Mouse (Mus musculus) urinary bladder, postnatal 4 days (tissue): ENCODE measurements around the gene Aldoc.

Experiments used
- DNase-seq, 2 experiments: peaks; one replicate each; pipeline ENCODE4 v3.0.0; 2021 to 2022; ENCODE audit warnings: low spot score in 2 of 2

The Aldoc gene

GRCm38 (mm10) chr11:78360789-78361131 lies 38.0 kb downstream of the Aldoc start:
- DNase-seq: no peak

GRCm38 (mm10) chr11:78363309-78364007 lies 40.7 kb downstream of the Aldoc start:
- no peak for DNase-seq

- DNase-seq: no peak
Measured at GRCm38 (mm10) chr11:78364103-78364502, 41.3 kb downstream of the Aldoc start.

DNA sequence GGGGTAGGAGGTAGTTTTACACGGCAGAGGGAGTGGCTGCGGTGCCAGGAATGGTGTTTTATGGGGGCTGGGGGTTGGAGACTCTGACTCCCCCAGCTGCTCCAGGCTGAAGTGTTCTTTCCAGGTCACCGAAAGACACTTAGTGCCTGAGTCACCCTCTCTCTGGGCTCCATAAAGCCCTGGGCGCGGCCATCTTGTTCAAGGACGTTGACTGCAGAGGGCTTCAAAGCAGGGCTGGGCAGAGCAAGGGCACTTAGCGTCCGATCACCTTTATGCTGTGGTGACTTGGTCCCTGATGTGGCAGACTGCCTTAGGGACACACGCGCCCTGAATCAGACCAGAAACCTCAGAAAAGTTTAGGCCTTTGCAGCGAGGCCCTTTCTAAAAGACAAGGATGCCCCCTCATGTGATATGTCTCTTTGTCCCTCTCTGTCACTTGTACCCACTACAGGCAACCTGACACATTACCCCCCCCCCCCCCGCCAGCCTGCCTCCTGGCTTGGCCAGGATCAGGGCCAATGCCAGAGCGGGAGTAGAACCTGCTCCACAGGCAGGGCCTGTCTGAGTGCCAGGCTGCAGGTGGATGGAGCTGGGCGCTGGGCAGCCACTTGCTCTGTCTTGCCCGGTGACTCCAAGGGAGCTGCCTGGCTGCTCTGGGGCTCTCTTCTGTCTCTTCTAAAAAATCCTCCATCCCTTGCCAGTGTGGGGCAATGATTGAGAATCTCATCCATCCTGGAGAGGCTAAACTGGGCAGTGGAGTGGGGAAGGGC lies 44.9 kb downstream of the Aldoc start:
- no peak for DNase-seq

- no peak for DNase-seq
Measured at GRCm38 (mm10) chr11:78370389-78370788, 47.6 kb downstream of the Aldoc start.

DNA sequence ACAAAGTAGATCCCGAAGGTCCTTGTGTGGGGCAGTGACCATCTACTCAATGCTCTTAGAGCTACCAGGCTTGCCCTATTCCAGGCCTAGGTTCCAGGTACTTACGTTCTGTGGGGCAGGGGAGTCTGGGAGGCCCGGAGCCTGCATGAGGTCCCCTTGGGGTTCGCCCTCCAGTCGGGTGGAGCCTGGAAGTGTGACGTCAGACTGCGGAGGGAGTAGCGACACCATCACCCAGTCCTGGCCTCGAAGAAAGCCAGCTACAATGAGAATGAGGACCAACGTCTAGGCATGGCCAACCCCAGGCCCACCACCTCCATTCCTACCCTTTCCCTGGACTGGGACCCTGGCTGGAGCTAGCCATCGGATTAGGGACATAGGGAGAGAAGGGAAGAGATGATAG lies 48.9 kb downstream of the Aldoc start:
- no peak for DNase-seq

GRCm38 (mm10) chr11:78372166-78372565 lies 49.4 kb downstream of the Aldoc start:
- no peak for DNase-seq

DNA sequence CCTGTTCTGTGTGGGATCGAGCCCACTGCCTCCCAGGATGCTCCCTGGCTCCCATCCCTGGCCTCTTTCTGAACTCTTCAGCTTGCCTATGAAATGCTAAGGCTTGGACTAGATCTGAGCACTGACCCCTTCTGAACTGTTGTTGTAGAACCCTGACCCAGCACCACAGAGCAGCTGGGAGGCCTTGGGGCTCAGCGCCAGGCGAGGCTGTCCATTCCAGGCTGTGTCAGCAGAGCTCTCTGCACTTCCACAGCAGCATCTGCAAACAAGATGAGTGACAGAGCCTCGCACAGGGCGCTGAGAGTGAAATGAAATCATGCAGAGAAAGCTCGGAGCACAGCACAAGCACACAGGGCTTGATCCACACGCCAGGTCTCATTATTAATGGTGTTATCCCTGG lies 49.8 kb downstream of the Aldoc start:
- DNase-seq: no peak

- DNase-seq: no peak
Measured at GRCm38 (mm10) chr11:78374147-78374546, 51.4 kb downstream of the Aldoc start.
